Mouse (Mus musculus): ENCODE data around the gene Eif5a.
A peak's percentile ranks its signal among the peaks of the same experiment; 100 is the strongest.
"Not testable (repeated sequence)": the region's sequence is repeated elsewhere in the genome, so short reads cannot be mapped to it uniquely, and the experiment has no call there.

Eif5a gene

GRCm38 (mm10) chr11:69921114-69922011 lies at the start of gene Eif5a:
TSS of gene Eif5a (minus strand) at chr11:69921958.
- peak; percentile 100 for DNase-seq

DNA sequence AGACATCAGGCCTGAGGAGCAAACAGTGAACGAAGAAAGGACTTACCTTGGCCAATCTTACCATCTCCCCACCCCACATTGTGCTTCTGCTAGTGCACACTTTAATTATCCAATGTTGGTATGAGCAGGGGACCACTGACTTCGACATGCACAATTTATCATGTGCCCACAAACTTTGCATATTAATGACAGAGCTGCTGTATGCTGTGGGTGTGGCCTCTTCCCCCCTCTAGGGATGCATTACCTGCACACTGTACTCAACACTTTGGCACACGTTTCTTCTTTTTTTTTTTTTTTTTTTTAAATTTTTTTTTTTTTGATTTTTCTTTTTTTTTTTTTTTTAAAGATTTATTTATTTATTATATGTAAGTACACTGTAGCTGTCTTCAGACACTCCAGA lies 49.0 kb upstream of the Eif5a start:
- DNase-seq = no peak

DNA sequence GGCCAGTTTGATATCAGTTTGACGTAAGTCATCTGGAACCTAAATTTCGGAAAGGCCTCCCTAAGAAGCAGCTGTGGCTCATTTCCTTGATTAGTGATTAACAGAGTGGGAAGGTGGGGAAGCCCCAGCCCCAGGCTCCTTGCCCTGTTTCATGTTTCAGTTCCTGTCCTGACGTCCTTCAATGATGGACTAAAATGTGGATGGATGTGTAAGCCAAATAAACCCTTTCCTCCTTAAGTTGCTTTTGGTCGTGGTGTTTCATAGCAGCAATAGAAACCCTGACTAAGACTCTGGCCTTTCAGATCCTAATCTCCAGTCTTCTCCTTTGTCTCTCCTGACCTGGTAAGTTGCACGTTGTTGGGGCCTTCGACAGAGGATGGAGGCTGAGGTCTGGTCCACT lies 48.5 kb upstream of the Eif5a start:
- DNase-seq = no peak

- DNase-seq = no peak
These were observed 47.0 kb upstream of the Eif5a start for GRCm38 (mm10) chr11:69968793-69969192.

- DNase-seq = no peak
These were observed 45.2 kb upstream of the Eif5a start for GRCm38 (mm10) chr11:69966860-69967517.

DNA sequence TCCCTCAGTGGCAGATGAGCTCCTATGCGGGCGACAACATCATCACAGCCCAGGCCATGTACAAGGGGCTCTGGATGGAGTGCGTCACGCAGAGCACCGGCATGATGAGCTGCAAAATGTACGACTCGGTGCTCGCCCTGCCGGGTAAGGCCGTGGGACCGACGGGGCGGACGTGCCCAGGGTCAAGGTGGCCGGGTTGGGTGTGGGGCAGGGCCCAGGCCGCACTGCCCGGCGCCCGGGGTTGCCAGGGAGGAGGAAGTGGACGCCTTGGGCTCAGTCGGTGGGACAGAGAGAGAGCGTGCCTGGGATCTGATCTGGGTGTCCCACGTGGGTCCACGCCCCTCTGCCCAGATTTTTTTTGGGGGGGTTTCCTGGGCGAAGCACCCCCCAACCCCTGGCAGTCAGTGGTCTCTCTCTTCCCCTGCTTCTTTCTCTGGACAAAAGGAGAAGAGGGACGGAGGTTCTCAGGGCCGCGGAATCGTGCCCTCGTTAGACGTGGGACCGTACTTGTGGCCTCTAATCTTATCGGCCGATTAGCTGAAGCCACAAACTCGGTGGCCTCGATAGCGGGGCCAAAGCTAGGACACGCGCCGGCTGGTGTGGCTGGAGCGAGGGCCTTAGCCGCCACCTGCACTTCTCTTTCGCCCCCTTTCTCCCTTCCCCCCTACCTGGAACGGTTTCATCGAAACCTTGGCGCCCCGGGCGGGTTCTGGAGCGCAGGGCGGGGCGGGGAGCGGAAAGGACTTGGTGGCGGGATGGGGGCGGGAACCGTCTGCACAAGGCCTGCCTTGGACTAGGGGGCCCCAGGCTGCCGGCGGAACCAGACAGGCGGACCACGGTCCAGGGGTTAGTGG lies 44.5 kb upstream of the Eif5a start:
- no peak for DNase-seq

DNA sequence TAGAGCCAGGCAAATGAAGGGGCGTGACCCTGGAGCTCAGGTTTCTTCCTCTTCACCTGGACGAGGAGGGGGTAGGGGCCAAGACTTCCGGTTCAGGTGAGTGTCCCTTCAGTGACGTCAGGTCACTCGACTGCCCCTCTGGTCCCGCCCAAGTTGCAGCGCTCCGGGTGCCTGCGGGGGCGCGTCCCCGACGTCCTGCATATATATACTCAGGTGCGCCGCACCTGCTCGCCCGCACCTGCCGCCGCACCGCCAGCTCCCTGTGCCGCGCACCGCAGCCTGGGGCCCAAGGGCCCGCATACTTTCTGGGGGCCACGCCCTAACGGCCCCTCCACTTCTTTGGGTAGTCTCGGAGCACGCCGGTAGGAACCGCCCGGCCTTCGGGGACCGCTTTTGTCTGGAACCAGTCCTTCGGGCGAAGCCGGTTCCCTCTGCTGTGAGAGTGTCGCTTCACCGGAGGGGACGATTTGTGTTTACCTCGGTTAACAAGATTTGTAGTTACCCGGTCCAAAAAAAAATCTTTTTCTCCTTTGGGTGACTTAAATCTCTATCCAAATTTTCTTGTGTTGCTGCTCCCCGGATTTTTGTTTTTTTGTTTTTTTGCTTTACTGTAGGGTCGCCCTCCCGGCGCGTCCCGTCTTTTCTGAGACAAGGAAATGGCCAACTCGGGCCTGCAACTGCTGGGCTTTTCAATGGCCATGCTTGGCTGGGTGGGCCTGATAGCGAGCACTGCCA lies 43.7 kb upstream of the Eif5a start:
- DNase-seq = no peak

GRCm38 (mm10) chr11:69964650-69965270 lies 43.0 kb upstream of the Eif5a start, which contains the start of gene Cldn7:
TSS of gene Cldn7 (plus strand) at chr11:69964779.
- DNase-seq = no peak

- DNase-seq = no peak
These were observed 40.1 kb upstream of the Eif5a start for GRCm38 (mm10) chr11:69961841-69962240.

DNA sequence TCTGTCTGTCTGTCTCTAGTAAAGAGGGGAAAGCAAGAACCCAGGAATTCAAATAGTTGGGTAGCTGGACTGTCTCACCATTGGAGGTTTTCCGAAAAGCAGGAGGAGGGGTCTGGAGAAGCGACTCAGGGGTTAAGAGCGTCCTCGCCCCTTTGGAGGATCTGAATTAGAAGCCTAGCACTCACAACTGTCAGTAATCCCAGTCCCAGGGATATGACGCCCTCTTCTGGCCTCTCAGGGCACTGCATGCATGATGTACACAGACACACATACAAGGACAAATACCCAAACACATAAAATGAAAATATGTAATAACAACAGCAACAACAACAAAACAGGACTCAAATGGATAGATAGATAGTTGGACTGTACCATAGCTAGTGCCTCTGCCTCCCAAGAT lies 38.9 kb upstream of the Eif5a start:
- DNase-seq = no peak

GRCm38 (mm10) chr11:69956218-69956617 lies 34.5 kb upstream of the Eif5a start:
- no peak for DNase-seq

- DNase-seq = not testable (repeated sequence)
These were observed 33.9 kb upstream of the Eif5a start for GRCm38 (mm10) chr11:69955618-69956017.

- no peak for DNase-seq
These were observed 31.6 kb upstream of the Eif5a start for GRCm38 (mm10) chr11:69953267-69953915.

- DNase-seq = no peak
These were observed 30.5 kb upstream of the Eif5a start for GRCm38 (mm10) chr11:69952274-69952673.

DNA sequence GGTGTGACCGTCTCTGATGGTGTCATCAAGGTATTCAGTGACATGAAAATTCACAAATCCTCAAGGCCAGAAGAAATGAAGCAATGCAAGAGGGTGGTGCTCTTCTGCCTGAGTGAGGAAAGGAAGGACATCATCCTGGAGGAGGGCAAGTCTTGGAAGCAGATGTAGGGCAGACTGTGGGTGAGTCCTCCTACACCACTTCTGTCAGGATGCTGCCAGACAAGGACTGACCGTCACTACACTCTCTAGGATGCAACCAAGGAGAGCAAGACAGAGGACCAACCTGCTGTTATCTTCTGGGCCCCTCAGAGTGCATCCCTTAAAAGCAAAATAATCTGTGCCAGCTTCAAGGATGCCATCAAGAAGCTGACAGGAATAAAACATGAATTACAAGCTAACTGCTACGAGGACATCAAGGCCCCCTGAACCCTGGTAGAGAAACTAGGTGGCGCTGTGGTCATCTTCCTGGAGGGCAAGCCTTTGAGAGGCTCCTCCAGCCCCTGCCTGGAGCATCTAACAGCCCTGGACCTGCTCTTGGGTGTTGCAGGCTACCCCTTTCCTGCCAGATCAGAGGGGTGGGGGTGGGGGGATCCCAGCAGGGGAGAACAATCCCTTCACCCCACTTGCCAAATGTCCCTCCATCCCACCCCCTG lies 29.2 kb upstream of the Eif5a start:
- DNase-seq = no peak

- DNase-seq = peak; percentile 87
These were observed 27.0 kb upstream of the Eif5a start for GRCm38 (mm10) chr11:69948763-69949150.

GRCm38 (mm10) chr11:69948066-69948762 lies 26.5 kb upstream of the Eif5a start, which contains the start of gene Slc2a4:
TSS of gene Slc2a4 (minus strand) at chr11:69948188.
- DNase-seq = peak; percentile 94

DNA sequence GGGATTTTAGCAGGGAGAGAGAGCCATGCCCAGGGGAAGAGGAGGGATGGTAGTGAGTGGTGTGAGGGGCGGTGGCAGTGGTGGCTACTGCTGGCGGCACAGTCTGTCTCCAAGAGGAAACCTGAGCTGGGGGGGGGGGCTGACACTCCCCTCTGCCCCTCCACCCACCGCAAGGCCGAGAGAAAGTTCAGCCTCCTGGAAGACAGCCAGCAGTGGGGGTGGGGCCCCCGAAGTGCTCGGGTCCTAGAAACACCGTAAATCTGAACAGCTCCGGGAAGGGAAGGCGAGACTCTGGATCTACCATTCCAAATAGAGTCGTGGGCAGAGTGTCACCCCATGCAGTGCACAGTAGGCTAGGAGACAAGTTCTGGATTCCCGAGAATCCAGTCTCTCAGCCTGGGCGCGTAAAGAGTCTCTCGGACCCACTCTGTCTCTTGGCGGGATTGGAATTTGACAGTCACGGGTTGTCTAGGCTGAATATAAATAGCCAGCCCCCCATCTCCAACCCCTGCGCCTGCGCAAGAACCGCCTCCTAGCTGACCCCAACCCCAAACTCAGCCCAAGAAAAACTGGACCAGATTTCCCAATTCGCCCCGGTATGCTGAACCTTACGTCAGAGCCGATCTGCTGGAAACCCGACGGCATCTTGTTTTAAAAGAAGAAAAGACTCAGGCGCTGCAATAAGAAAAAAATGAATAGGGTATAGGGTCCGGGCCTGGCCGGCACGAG lies 25.7 kb upstream of the Eif5a start:
- no peak for DNase-seq

Measured in thymus, postnatal 25 days (tissue).